Mouse (Mus musculus) liver, adult 2 months (tissue): Measurements from ENCODE around the gene Zfp280d.

ENCODE experiments used
- CTCF ChIP-seq: fragments of 200-500 bp; IDR thresholded peaks from 2 replicates; pipeline ENCODE4 v1.5.1; 2011; ENCODE audit warnings: low read depth, low read length, control low read depth
- POLR2A ChIP-seq: fragments of 200-500 bp; IDR thresholded peaks from 2 replicates; pipeline ENCODE4 v1.6.1; 2011; ENCODE audit warnings: low read length, control low read depth; ENCODE audit not compliant: insufficient read depth; ENCODE audit errors: extremely low read depth

GRCm38 (mm10) chr9:72411746-72412145, 137.1 kb downstream of the Zfp280d start:
- no peak for TF ChIP-seq CTCF
- no peak for TF ChIP-seq POLR2A
